Mouse (Mus musculus): ENCODE results near the gene Lipo4. TPM values are rescaled to one million over a fixed set of nuclear protein-coding genes. Genes with fewer than 3 reads are reported as not detected.
"Not testable (repeated sequence)": the region's sequence is repeated elsewhere in the genome, so short reads cannot be mapped to it uniquely, and the experiment has no call there.

Lipo4 gene
- polyA plus RNA-seq (2015; fragmentation: Nextera tagmentation; extraction: Ambion mirVana) = not detected in 2 replicates

GRCm38 (mm10) chr19:33517680-33518079, at the start of gene Lipo4:
TSS of gene Lipo4 (minus strand) at chr19:33517780.
- no peak within 1 kb of the TSS for H3K4me2 ChIP-seq (ENCODE audit: low read length)
- H3K36me3 ChIP-seq (ENCODE audit: control insufficient read depth, insufficient read depth) = no peaks in the 10 kb centered on the region
- no peak within 1 kb of the TSS for H3K9ac ChIP-seq (replicated peaks; ENCODE audit: low read depth, low read length)
- no peak for ATAC-seq
- H3K9me3 ChIP-seq (ENCODE audit: control insufficient read depth, low read length) = no peaks in the 10 kb centered on the region
- H3K4me1 ChIP-seq (replicated peaks; ENCODE audit: control insufficient read depth, insufficient read depth, low read length) = no peaks in the 10 kb centered on the region
- no peak within 1 kb of the TSS for H3K27ac ChIP-seq (ENCODE audit: low read length)
- no peak within 1 kb of the TSS for H3K4me3 ChIP-seq (replicated peaks; ENCODE audit: low read length)
- H3K27me3 ChIP-seq (replicated peaks; ENCODE audit: control insufficient read depth, insufficient read depth, low read length) = no peaks in the 10 kb centered on the region

- H3K4me3 ChIP-seq (replicated peaks; ENCODE audit: low read length); H3K9ac ChIP-seq (replicated peaks; ENCODE audit: low read depth, low read length); H3K27ac ChIP-seq (ENCODE audit: low read length); ATAC-seq; H3K4me2 ChIP-seq (ENCODE audit: low read length); H3K4me1 ChIP-seq (replicated peaks; ENCODE audit: control insufficient read depth, insufficient read depth, low read length); H3K27me3 ChIP-seq (replicated peaks; ENCODE audit: control insufficient read depth, insufficient read depth, low read length); H3K36me3 ChIP-seq (ENCODE audit: control insufficient read depth, insufficient read depth); H3K9me3 ChIP-seq (ENCODE audit: control insufficient read depth, low read length): not testable (repeated sequence)
- 42% methylated on average over 4 of the region's 4 CpGs for WGBS
These were observed 61.2 kb downstream of the Lipo4 start for GRCm38 (mm10) chr19:33456426-33456825.

- Histone ChIP-seq H3K4me2 (ENCODE audit: low read length) (no peak overlapping the region), H3K9me3 (ENCODE audit: control insufficient read depth, low read length) (no peaks in the 10 kb centered on the region), H3K4me1 (replicated peaks; ENCODE audit: control insufficient read depth, insufficient read depth, low read length) (no peaks in the 10 kb centered on the region), H3K9ac (replicated peaks; ENCODE audit: low read depth, low read length) (no peak overlapping the region), H3K27me3 (replicated peaks; ENCODE audit: control insufficient read depth, insufficient read depth, low read length) (no peaks in the 10 kb centered on the region), H3K27ac (ENCODE audit: low read length) (no peak overlapping the region), H3K4me3 (replicated peaks; ENCODE audit: low read length) (no peak overlapping the region), H3K36me3 (ENCODE audit: control insufficient read depth, insufficient read depth) (no peaks in the 10 kb centered on the region)
- 65% methylated on average over 4 of the region's 4 CpGs for WGBS
- no peak for ATAC-seq
These were observed 63.9 kb downstream of the Lipo4 start for GRCm38 (mm10) chr19:33453725-33454124.

Other genes with a start within 250 kb of the Lipo4 start
- gene Rnls, start 125.5 kb downstream of the Lipo4 start, polyA plus RNA-seq (2015; fragmentation: Nextera tagmentation; extraction: Ambion mirVana) = 7.0 and 9.1 TPM in 2 replicates
- not detected in 2 replicates for gene Gm8978, start 107.5 kb upstream of the Lipo4 start, polyA plus RNA-seq (2015; fragmentation: Nextera tagmentation; extraction: Ambion mirVana)
- gene Lipo2, start 233.6 kb upstream of the Lipo4 start, polyA plus RNA-seq (2015; fragmentation: Nextera tagmentation; extraction: Ambion mirVana) = 0.21 and 0.62 TPM in 2 replicates
- gene Lipo3, start 244.2 kb upstream of the Lipo4 start, polyA plus RNA-seq (2015; fragmentation: Nextera tagmentation; extraction: Ambion mirVana) = 9.9 and 10.4 TPM in 2 replicates